Mouse (Mus musculus) thymus, adult 2 months (tissue): ENCODE results near the gene Ceacam2.
"Not testable (repeated sequence)": the region's sequence is repeated elsewhere in the genome, so short reads cannot be mapped to it uniquely, and the experiment has no call there.

ENCODE experiments used
- CTCF ChIP-seq: fragments of 200-500 bp; IDR thresholded peaks from 2 replicates; pipeline ENCODE4 v1.5.1; 2012; ENCODE audit warnings: mild to moderate bottlenecking, control low read depth, low read length, moderate library complexity, borderline replicate concordance; ENCODE audit not compliant: control insufficient read depth, poor library complexity, insufficient read depth; ENCODE audit errors: extremely low read depth
- POLR2A ChIP-seq: fragments of 200-500 bp; IDR thresholded peaks from 2 replicates; pipeline ENCODE4 v1.6.1; 2012; ENCODE audit warnings: mild to moderate bottlenecking, low read length, control low read depth, moderate library complexity; ENCODE audit not compliant: control insufficient read depth, poor library complexity, insufficient read depth; ENCODE audit errors: extremely low read depth

- not testable (repeated sequence) for TF ChIP-seq CTCF, POLR2A
These were observed 34.1 kb upstream of the Ceacam2 start for GRCm38 (mm10) chr7:25573806-25574205.
